Mouse (Mus musculus) stomach, embryonic 14.5 days (tissue): ENCODE measurements around the gene Sfpq. TPM values are rescaled to one million over a fixed set of nuclear protein-coding genes. Genes with fewer than 3 reads are reported as not detected.

ENCODE experiments used
- ATAC-seq: fragments of 200-750 bp; cut with Nextera tagmentation; 2 replicates; pipeline ENCODE4 v1.8.0; 2017; ENCODE audit warnings: low read depth, moderate TSS enrichment; ENCODE audit not compliant: insufficient number of reproducible peaks, insufficient read depth, low FRiP score
- H3K27ac ChIP-seq: fragments of 300-500 bp; sonication (generic); 2 replicates; pipeline ENCODE4 v1.5.1; 2014; ENCODE audit warnings: mild to moderate bottlenecking, low read length, moderate library complexity, mixed read lengths
- H3K27me3 ChIP-seq: fragments of 300-500 bp; sonication (generic); 2 replicates; pipeline ENCODE4 v1.6.1; 2014; ENCODE audit warnings: low read length, control low read depth, mixed read lengths; ENCODE audit not compliant: control insufficient read depth, insufficient read depth
- H3K36me3 ChIP-seq: fragments of 300-500 bp; sonication (generic); 2 replicates; pipeline ENCODE4 v1.6.1; 2014; ENCODE audit warnings: mild to moderate bottlenecking, control low read depth, low read length, moderate library complexity, mixed read lengths; ENCODE audit not compliant: control insufficient read depth, insufficient read depth
- H3K4me1 ChIP-seq: fragments of 300-500 bp; sonication (generic); 2 replicates; pipeline ENCODE4 v1.6.1; 2014; ENCODE audit warnings: low read length, control low read depth, mixed read lengths; ENCODE audit not compliant: control insufficient read depth, insufficient read depth
- H3K4me2 ChIP-seq: fragments of 300-500 bp; sonication (generic); replicated peaks from 2 replicates; pipeline ENCODE4 v1.6.1; 2014; ENCODE audit warnings: low read depth, low read length, control low read depth
- H3K4me3 ChIP-seq: fragments of 300-500 bp; sonication (generic); 2 replicates; pipeline ENCODE4 v1.5.1; 2014; ENCODE audit warnings: low read depth, low read length, control low read depth
- H3K9ac ChIP-seq: fragments of 300-500 bp; sonication (generic); replicated peaks from 2 replicates; pipeline ENCODE4 v1.6.1; 2014; ENCODE audit warnings: low read depth, mild to moderate bottlenecking, control low read depth, low read length, moderate library complexity, mixed read lengths
- H3K9me3 ChIP-seq: fragments of 300-500 bp; sonication (generic); 2 replicates; pipeline ENCODE4 v1.6.1; 2016; ENCODE audit warnings: low read depth, low read length, control low read depth; ENCODE audit not compliant: control insufficient read depth
- WGBS: fragments of 180-500 bp; shearing (Covaris S2); extraction: QIAGEN DNeasy Blood & Tissue Kit; methylation state at CpG from one replicate; pipeline ENCODE4 v1.1.7; 2014; 5-methylcytosine and 5-hydroxymethylcytosine counted together
- polyA plus RNA-seq: library from polyadenylated mRNA; unstranded; fragments of >200 nt; fragmentation: Nextera tagmentation; extraction: Ambion mirVana; gene quantifications from 2 replicates; pipeline ENCODE4 v1.2.1, GENCODE M21; 2014

Sfpq gene
- polyA plus RNA-seq, 1 experiment from 2014 or later, result 128 TPM

- Histone ChIP-seq H3K4me3 (peak overlapping the region; percentile 100), H3K4me1 (peaks cover 16% of the 10 kb centered on the region; the same call in 1 of the 2 replicates), H3K9me3 (no peaks in the 10 kb centered on the region), H3K27me3 (no peaks in the 10 kb centered on the region), H3K4me2 (peak overlapping the region; percentile 93), H3K36me3 (peaks cover 40% of the 10 kb centered on the region), H3K9ac (peak overlapping the region; percentile 100), H3K27ac (peak overlapping the region; percentile 99)
- ATAC-seq, result peak; percentile 63
- under 1% methylated on average over 52 of the region's 53 CpGs for WGBS
These were observed 984 bp downstream of the Sfpq start for GRCm38 (mm10) chr4:127021989-127022626.

- Histone ChIP-seq H3K4me1 (peaks cover 16% of the 10 kb centered on the region; the same call in 1 of the 2 replicates), H3K36me3 (peaks cover 51% of the 10 kb centered on the region)
These were observed 2.1 kb downstream of the Sfpq start for GRCm38 (mm10) chr4:127023201-127023600.

GRCm38 (mm10) chr4:127024240-127024639, 3.1 kb downstream of the Sfpq start:
- Histone ChIP-seq H3K36me3 (peaks cover 58% of the 10 kb centered on the region), H3K4me1 (peaks cover 16% of the 10 kb centered on the region; the same call in 1 of the 2 replicates), H3K4me2 (peak overlapping the region; percentile 93), H3K4me3 (peak overlapping the region; percentile 100), H3K27me3 (no peaks in the 10 kb centered on the region), H3K9ac (peak overlapping the region; percentile 28; the same call in 1 of the 2 replicates), H3K27ac (no peak overlapping the region), H3K9me3 (no peaks in the 10 kb centered on the region)
- ATAC-seq, result no peak
- 36% methylated on average over 1 of the region's 1 CpGs for WGBS

More at GRCm38 (mm10) chr4:127023201-127023600, 2.1 kb downstream of the Sfpq start:
- 2% methylated on average over 9 of the region's 9 CpGs for WGBS
- peak overlapping the region; percentile 100 for H3K9ac ChIP-seq
- H3K4me2 ChIP-seq, result peak overlapping the region; percentile 93
- no peak overlapping the region for H3K27ac ChIP-seq
- peak overlapping the region; percentile 100 for H3K4me3 ChIP-seq
- ATAC-seq, result no peak
- H3K9me3 ChIP-seq, result no peaks in the 10 kb centered on the region
- no peaks in the 10 kb centered on the region for H3K27me3 ChIP-seq

- Histone ChIP-seq H3K9me3 (no peaks in the 10 kb centered on the region), H3K9ac (no peak overlapping the region), H3K4me2 (no peak overlapping the region), H3K36me3 (peaks cover 82% of the 10 kb centered on the region), H3K4me3 (no peak overlapping the region), H3K27me3 (no peaks in the 10 kb centered on the region), H3K4me1 (peaks cover 16% of the 10 kb centered on the region; the same call in 1 of the 2 replicates), H3K27ac (no peak overlapping the region)
- WGBS, result 82% methylated on average over 4 of the region's 4 CpGs
- ATAC-seq, result no peak
These were observed 5.7 kb downstream of the Sfpq start for GRCm38 (mm10) chr4:127026826-127027225.

- WGBS, result 78% methylated on average over 4 of the region's 4 CpGs
- H3K4me3 ChIP-seq, result no peak overlapping the region
- no peak for ATAC-seq
- no peaks in the 10 kb centered on the region for H3K9me3 ChIP-seq
- no peak overlapping the region for H3K27ac ChIP-seq
- H3K4me2 ChIP-seq, result no peak overlapping the region
- H3K9ac ChIP-seq, result no peak overlapping the region
- H3K27me3 ChIP-seq, result no peaks in the 10 kb centered on the region
- H3K36me3 ChIP-seq, result peaks cover 88% of the 10 kb centered on the region
- peaks cover 16% of the 10 kb centered on the region; the same call in 1 of the 2 replicates for H3K4me1 ChIP-seq
These were observed 6.4 kb downstream of the Sfpq start for GRCm38 (mm10) chr4:127027228-127028190.

GRCm38 (mm10) chr4:127037158-127037557, 16.0 kb downstream of the Sfpq start:
- H3K9ac ChIP-seq, result no peak overlapping the region
- no peak overlapping the region for H3K4me3 ChIP-seq
- no peaks in the 10 kb centered on the region for H3K4me1 ChIP-seq
- H3K9me3 ChIP-seq, result no peaks in the 10 kb centered on the region
- no peaks in the 10 kb centered on the region for H3K27me3 ChIP-seq
- no peak for ATAC-seq
- 86% methylated on average over 3 of the region's 3 CpGs for WGBS
- no peak overlapping the region for H3K27ac ChIP-seq
- H3K36me3 ChIP-seq, result peaks cover 75% of the 10 kb centered on the region
- no peak overlapping the region for H3K4me2 ChIP-seq

- H3K4me1 ChIP-seq, result no peaks in the 10 kb centered on the region
- H3K9ac ChIP-seq, result no peak overlapping the region
- no peaks in the 10 kb centered on the region for H3K9me3 ChIP-seq
- WGBS, result 82% methylated on average over 8 of the region's 8 CpGs
- peaks cover 65% of the 10 kb centered on the region for H3K36me3 ChIP-seq
- H3K4me2 ChIP-seq, result no peak overlapping the region
- no peak overlapping the region for H3K4me3 ChIP-seq
- H3K27me3 ChIP-seq, result no peaks in the 10 kb centered on the region
- no peak for ATAC-seq
- H3K27ac ChIP-seq, result no peak overlapping the region
These were observed 17.0 kb downstream of the Sfpq start for GRCm38 (mm10) chr4:127037908-127038827.
